Mouse (Mus musculus) lung, adult 2 months (tissue): ENCODE measurements at regions not wholly inside any gene's neighbourhood (a gene's known extent, or its start where the extent isn't known, plus 50 kb on each side); places are given as distances from the start of the nearest gene placed in this dataset.

Experiments
- CTCF ChIP-seq: fragments of 200-500 bp; IDR thresholded peaks from 2 replicates; pipeline ENCODE4 v1.5.1; 2011; ENCODE audit warnings: mild to moderate bottlenecking, low read length, control low read depth; ENCODE audit not compliant: insufficient read depth
- POLR2A ChIP-seq: fragments of 200-500 bp; IDR thresholded peaks from 2 replicates; pipeline ENCODE4 v1.6.1; 2011; ENCODE audit warnings: low read depth, mild to moderate bottlenecking, control low read depth, low read length, borderline replicate concordance; ENCODE audit errors: extremely low read depth

DNA sequence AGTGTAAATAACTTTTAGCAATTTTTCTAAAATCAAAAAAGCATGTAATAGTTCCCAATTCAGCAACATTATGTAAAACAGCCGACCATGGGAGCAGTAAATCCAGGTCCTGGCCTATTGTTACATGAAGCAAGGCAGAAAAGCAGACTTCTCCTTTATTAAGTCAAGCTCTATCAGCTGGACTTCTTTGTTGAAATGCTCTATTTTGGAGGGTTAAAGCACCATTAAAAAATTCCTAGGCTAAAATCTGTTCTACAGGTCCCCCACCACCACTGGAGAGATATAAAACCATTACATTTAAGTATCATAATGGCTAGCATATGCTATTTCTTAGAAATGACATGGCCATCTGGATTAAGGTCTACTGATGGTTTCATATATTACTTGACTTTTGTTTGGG is 188.8 kb upstream of the Gm12695 start:
- TF ChIP-seq CTCF, result no peak
- TF ChIP-seq POLR2A, result no peak
